Mouse (Mus musculus): Measurements from ENCODE around the gene Mum1. TPM values are rescaled to one million over a fixed set of nuclear protein-coding genes. Genes with fewer than 3 reads are reported as not detected.

Mum1 gene
- polyA plus RNA-seq, 1 experiment = not detected

DNA sequence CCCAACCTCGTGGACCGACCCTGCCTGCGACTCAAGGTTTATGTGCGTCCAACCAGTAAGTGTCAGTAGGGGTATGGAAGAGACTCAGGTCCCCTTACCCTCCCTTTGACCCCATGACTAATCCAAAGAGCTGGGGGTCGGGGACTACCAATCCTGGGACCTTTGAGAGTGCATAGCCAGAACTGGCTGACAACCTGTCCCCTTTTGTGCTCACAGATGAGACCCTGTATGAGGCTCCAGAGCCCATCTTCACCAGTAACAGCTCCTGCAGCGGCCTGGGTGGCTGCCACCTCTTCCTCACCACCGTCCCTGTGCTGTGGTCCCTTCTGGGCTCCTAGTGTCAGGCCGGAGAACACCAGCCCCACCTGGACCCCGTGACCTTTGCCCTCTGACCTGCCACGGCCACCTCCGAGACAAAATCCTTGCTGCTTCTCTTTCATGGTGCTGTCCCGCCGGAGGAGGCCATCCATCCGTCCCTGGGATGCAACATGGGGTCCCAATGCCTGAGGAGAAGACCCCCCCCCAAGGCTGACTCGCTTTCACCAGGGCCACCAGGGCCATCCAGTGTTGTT lies 37.7 kb upstream of the Mum1 start:
- H3K27ac ChIP-seq (ENCODE audit: insufficient read depth, low read depth, low read length) = no peak overlapping the region
- no peak overlapping the region for H3K4me3 ChIP-seq (ENCODE audit: insufficient read depth, low read depth, low read length)
- TF ChIP-seq POLR2A (IDR thresholded peaks at IDR 0.05; ENCODE audit: insufficient read depth, low read depth, low read length) (no peak), CTCF (IDR thresholded peaks at IDR 0.05; ENCODE audit: insufficient read depth, low read depth, low read length) (no peak)
- 84% methylated on average over 15 of the region's 15 CpGs for WGBS
- H3K4me1 ChIP-seq (ENCODE audit: control insufficient read depth, insufficient read depth, low read length) = peaks cover 12% of the 10 kb centered on the region; the same call in 1 of the 2 replicates

DNA sequence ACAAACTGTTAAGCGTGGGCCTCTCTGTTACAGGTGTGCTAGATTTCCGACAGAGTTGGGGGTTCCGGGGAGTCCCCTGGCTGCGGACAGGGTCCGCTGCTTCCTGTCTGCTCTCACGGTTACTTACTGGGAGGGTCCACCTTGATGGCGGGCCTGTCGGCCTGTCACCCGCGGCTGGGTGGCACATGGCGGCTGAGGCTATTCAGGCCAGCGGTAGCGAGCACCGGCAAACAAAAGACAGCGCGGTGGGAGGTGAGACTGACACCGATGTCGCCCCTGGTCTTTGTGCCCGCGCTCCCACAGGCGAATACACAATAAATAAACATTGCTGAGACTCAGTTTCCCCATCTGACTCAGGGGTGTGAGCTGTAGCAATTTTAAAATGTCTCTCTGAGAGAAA lies 36.2 kb upstream of the Mum1 start:
- Histone ChIP-seq H3K4me1 (ENCODE audit: control insufficient read depth, insufficient read depth, low read length) (peaks cover 12% of the 10 kb centered on the region; the same call in 1 of the 2 replicates), H3K27ac (ENCODE audit: insufficient read depth, low read depth, low read length) (peak overlapping the region; percentile 4; the same call in 1 of the 2 replicates), H3K4me3 (ENCODE audit: insufficient read depth, low read depth, low read length) (peak overlapping the region; percentile 47)
- 36% methylated on average over 21 of the region's 21 CpGs for WGBS
- TF ChIP-seq POLR2A (IDR thresholded peaks at IDR 0.05; ENCODE audit: insufficient read depth, low read depth, low read length) = no peak
- no peak for TF ChIP-seq CTCF (IDR thresholded peaks at IDR 0.05; ENCODE audit: insufficient read depth, low read depth, low read length)

DNA sequence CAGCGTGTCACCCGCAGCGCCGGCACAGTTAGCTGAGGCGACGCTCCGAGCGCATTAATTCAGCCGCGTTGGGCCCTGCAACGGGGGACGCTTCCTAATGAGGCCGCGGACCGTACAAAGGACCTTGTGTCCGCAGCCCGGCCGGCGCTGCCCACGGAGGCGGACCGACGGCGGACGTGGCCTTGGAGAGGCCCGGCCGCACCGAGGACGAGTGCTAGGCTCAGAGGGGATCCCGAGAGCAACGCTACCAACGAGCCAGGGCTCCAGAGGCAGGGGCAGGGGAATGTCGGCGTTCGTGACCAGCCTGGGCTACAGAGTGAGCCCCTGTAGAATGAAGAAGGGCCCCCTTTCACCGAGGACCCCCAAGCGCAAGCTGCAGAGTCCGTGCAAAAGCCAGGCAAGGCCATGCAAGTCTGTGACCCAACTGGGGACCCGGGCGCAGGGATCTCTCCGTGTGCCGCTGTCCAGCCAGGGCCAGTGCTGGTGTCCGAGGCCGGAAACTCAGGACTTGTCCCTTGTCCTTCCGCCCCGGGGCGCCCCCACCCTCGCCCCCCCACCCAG lies 35.7 kb upstream of the Mum1 start:
- H3K4me3 ChIP-seq (ENCODE audit: insufficient read depth, low read depth, low read length) = peak overlapping the region; percentile 47
- H3K4me1 ChIP-seq (ENCODE audit: control insufficient read depth, insufficient read depth, low read length) = peaks cover 9% of the 10 kb centered on the region; the same call in 1 of the 2 replicates
- peak overlapping the region; percentile 4; the same call in 1 of the 2 replicates for H3K27ac ChIP-seq (ENCODE audit: insufficient read depth, low read depth, low read length)
- TF ChIP-seq POLR2A (IDR thresholded peaks at IDR 0.05; ENCODE audit: insufficient read depth, low read depth, low read length) (no peak), CTCF (IDR thresholded peaks at IDR 0.05; ENCODE audit: insufficient read depth, low read depth, low read length) (no peak)
- 7% methylated on average over 48 of the region's 48 CpGs for WGBS

DNA sequence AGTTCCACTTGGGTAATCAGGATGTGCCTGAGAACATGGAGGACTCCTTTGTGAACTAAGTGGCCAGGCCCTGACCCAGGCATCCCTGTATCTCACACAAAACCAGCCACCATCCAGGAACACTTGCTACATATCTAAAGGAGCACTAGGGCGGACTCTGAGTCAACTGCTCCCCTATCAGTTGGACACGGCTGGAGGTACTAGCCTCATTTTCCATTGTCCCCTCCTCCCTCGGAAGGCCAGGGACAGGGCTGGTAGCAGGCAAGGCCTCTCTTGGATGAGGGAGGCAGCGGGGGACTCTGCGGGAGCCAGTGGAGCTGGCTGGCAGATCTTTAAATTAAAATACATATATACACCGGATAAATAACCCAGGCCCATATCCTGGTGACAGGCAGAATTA lies 32.3 kb upstream of the Mum1 start:
- 88% methylated on average over 6 of the region's 6 CpGs for WGBS
- Histone ChIP-seq H3K4me3 (ENCODE audit: insufficient read depth, low read depth, low read length) (no peak overlapping the region), H3K4me1 (ENCODE audit: control insufficient read depth, insufficient read depth, low read length) (peaks cover 9% of the 10 kb centered on the region; the same call in 1 of the 2 replicates), H3K27ac (ENCODE audit: insufficient read depth, low read depth, low read length) (no peak overlapping the region)
- TF ChIP-seq POLR2A (IDR thresholded peaks at IDR 0.05; ENCODE audit: insufficient read depth, low read depth, low read length) = no peak
- TF ChIP-seq CTCF (IDR thresholded peaks at IDR 0.05; ENCODE audit: insufficient read depth, low read depth, low read length) = no peak

DNA sequence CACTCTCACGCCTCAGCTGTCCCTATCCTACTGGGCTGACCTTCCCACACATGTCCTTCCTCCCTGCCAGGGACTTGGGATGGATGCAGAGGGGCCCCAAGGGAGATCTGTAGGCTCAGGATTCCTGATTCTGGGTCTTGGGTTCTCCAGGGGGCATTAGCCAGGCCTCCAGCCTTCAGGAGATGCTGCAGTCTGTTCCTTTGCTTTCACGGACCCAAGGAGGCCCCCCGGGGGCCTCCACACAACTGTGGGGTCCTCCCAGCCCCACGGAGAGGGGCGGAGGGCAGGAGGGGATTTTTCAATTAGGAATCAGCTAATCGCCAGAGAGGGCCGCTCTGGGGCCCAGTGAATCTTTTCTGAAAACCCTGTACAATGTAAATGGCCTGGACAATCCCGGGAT lies 31.8 kb upstream of the Mum1 start:
- Histone ChIP-seq H3K4me3 (ENCODE audit: insufficient read depth, low read depth, low read length) (no peak overlapping the region), H3K4me1 (ENCODE audit: control insufficient read depth, insufficient read depth, low read length) (peaks cover 9% of the 10 kb centered on the region; the same call in 1 of the 2 replicates), H3K27ac (ENCODE audit: insufficient read depth, low read depth, low read length) (no peak overlapping the region)
- WGBS = 64% methylated on average over 8 of the region's 8 CpGs
- TF ChIP-seq POLR2A (IDR thresholded peaks at IDR 0.05; ENCODE audit: insufficient read depth, low read depth, low read length) (no peak), CTCF (IDR thresholded peaks at IDR 0.05; ENCODE audit: insufficient read depth, low read depth, low read length) (no peak)

DNA sequence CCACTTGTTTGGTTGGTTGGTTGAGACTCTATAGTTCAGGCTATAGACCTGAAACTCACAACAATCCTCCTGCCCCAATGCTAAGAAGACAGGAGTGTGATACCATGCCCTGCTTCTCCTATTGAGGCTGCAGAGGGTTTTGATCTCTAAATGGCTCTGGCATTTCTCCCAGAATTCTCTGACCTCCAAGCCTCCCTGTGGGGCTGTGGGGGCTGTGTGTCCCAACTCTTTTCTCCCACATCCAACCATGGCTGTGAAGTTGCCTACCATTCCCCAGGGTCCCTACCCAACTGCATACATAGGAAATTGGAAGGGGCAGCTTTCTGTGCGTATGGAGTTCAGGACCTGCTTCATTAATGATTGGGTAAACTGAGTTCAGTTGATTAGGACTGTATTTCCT lies 30.1 kb upstream of the Mum1 start:
- Histone ChIP-seq H3K4me1 (ENCODE audit: control insufficient read depth, insufficient read depth, low read length) (no peaks in the 10 kb centered on the region), H3K4me3 (ENCODE audit: insufficient read depth, low read depth, low read length) (no peak overlapping the region), H3K27ac (ENCODE audit: insufficient read depth, low read depth, low read length) (no peak overlapping the region)
- TF ChIP-seq POLR2A (IDR thresholded peaks at IDR 0.05; ENCODE audit: insufficient read depth, low read depth, low read length) = no peak
- WGBS = 85% methylated on average over 1 of the region's 1 CpGs

DNA sequence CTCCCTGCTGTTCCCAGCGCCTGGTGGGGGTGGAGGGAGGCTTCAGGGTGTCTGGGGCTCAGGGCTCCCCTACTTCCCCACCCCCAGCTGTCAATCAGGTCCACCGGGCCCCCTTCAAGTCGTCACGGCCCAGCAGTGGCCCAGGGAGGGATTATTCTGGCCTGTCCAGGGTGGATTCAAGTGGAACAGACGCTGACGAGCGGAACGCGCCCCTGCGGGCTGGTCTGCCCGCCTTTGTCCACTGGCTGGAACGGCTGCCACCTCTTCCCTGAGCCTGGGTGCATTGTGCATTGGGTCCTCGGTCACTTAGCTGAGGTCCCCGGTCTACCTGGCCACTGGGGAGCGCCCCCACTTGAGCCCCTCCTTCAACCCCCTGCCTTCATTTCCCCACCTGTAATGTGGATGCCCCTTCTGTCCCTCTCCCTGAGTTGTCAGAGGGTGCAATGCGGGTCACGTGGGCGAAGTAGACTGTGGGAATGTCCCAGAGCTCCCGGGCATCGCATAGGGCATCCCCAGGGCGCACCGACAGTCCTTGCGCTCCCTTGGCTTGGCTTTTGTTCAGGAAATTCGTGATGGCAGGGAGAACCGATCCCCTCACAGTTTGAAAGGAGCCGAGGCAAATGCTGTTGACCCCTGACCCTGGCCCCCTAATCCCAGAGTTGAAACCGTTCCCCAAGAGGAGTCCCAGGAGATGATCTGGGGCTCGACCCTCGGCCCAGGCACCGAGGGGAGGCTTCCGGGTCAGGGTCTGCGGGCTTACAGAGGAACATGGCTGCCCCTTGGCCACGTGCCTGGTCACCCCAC lies 29.3 kb upstream of the Mum1 start:
- Histone ChIP-seq H3K4me3 (ENCODE audit: insufficient read depth, low read depth, low read length) (no peak overlapping the region), H3K4me1 (ENCODE audit: control insufficient read depth, insufficient read depth, low read length) (no peaks in the 10 kb centered on the region), H3K27ac (ENCODE audit: insufficient read depth, low read depth, low read length) (no peak overlapping the region)
- no peak for TF ChIP-seq CTCF (IDR thresholded peaks at IDR 0.05; ENCODE audit: insufficient read depth, low read depth, low read length)
- TF ChIP-seq POLR2A (IDR thresholded peaks at IDR 0.05; ENCODE audit: insufficient read depth, low read depth, low read length) = no peak
- 66% methylated on average over 33 of the region's 33 CpGs for WGBS

DNA sequence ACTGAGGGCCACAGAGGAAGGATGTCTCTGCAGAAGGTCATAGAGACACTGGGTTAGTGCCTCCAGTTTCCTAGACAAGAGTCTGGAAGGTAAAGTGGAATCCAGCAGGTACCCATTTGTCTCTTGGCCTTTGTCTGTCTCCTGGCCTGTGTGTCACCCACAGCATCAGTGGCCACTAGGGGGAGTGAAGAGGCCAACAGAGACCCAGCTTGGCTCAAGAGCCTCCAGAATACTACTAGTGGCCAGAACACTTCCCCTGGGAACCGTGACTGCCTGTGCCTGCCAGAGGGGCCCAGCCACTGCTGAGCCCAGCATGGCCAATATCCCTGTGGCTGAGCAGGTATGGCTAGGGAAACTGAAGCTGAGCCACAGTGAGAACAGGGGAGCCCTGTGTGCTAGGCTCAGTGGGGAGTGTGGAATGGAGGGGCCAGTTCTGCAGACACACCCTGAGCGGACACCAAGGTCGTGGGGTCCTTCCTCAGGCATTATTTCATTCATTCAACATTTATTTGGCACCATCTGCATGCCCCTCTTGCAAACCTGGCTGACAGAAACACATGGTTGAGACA lies 26.7 kb upstream of the Mum1 start:
- no peaks in the 10 kb centered on the region for H3K4me1 ChIP-seq (ENCODE audit: control insufficient read depth, insufficient read depth, low read length)
- no peak overlapping the region for H3K27ac ChIP-seq (ENCODE audit: insufficient read depth, low read depth, low read length)
- TF ChIP-seq POLR2A (IDR thresholded peaks at IDR 0.05; ENCODE audit: insufficient read depth, low read depth, low read length) = no peak
- peak; percentile 64; the same call in 1 of the 2 replicates for TF ChIP-seq CTCF (IDR thresholded peaks at IDR 0.05; ENCODE audit: insufficient read depth, low read depth, low read length)
- H3K4me3 ChIP-seq (ENCODE audit: insufficient read depth, low read depth, low read length) = no peak overlapping the region
- WGBS = 58% methylated on average over 3 of the region's 3 CpGs

DNA sequence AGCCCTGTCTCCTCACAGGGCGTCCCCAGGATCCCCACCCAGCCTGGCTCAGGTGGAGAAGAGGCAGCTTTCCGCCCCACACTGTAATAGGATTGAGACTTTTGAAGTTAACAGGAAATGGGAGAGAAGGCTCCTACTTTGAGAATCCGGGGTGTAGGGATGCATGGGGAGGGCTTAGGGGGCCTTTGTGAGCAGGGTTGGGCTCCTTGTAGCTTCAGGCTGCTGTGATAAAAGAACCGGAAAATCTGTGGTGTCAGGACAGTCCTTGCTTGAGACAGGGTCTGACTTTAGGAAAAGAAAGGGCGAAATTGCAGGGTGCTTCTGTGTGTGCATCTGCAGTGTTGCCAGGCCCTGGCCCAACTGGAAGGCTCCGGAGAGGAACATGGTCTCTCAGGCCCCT lies 25.7 kb upstream of the Mum1 start:
- Histone ChIP-seq H3K27ac (ENCODE audit: insufficient read depth, low read depth, low read length) (no peak overlapping the region), H3K4me3 (ENCODE audit: insufficient read depth, low read depth, low read length) (no peak overlapping the region), H3K4me1 (ENCODE audit: control insufficient read depth, insufficient read depth, low read length) (no peaks in the 10 kb centered on the region)
- TF ChIP-seq POLR2A (IDR thresholded peaks at IDR 0.05; ENCODE audit: insufficient read depth, low read depth, low read length) (no peak), CTCF (IDR thresholded peaks at IDR 0.05; ENCODE audit: insufficient read depth, low read depth, low read length) (no peak)
- WGBS = 86% methylated on average over 6 of the region's 6 CpGs

Data from olfactory bulb, adult 2 months (tissue).